Mouse (Mus musculus) heart, embryonic 13.5 days (tissue): ENCODE measurements at regions not wholly inside any gene's neighbourhood (a gene's known extent, or its start where the extent isn't known, plus 50 kb on each side); places are given as distances from the start of the nearest gene placed in this dataset.

Experiments used
- ATAC-seq: fragments of 200-750 bp; cut with Nextera tagmentation; 2 replicates; pipeline ENCODE4 v1.8.0; 2017; ENCODE audit warnings: moderate TSS enrichment; ENCODE audit not compliant: insufficient number of reproducible peaks, low FRiP score, low TSS enrichment; ENCODE audit errors: extremely low read depth
- H3K27ac ChIP-seq: fragments of 300-500 bp; sonication (generic); replicated peaks from 2 replicates; pipeline ENCODE4 v1.5.1; 2015; ENCODE audit warnings: moderate library complexity, mild to moderate bottlenecking, inconsistent platforms
- H3K27me3 ChIP-seq: fragments of 300-500 bp; sonication (generic); replicated peaks from 2 replicates; pipeline ENCODE4 v1.6.1; 2015; ENCODE audit warnings: mild to moderate bottlenecking, inconsistent platforms
- H3K36me3 ChIP-seq: fragments of 300-500 bp; sonication (generic); 2 replicates; pipeline ENCODE4 v1.6.1; 2015; ENCODE audit warnings: mild to moderate bottlenecking, inconsistent platforms
- H3K4me1 ChIP-seq: fragments of 300-500 bp; sonication (generic); 2 replicates; pipeline ENCODE4 v1.6.1; 2015; ENCODE audit warnings: inconsistent platforms
- H3K4me2 ChIP-seq: fragments of 300-500 bp; sonication (generic); 2 replicates; pipeline ENCODE4 v1.6.1; 2015; ENCODE audit warnings: inconsistent platforms, mild to moderate bottlenecking, moderate library complexity
- H3K4me3 ChIP-seq: fragments of 300-500 bp; sonication (generic); 2 replicates; pipeline ENCODE4 v1.5.1; 2015; ENCODE audit warnings: moderate library complexity, mild to moderate bottlenecking, inconsistent platforms
- H3K9ac ChIP-seq: fragments of 300-500 bp; sonication (generic); 2 replicates; pipeline ENCODE4 v1.6.1; 2015; ENCODE audit warnings: inconsistent platforms, mild to moderate bottlenecking, moderate library complexity
- H3K9me3 ChIP-seq: fragments of 300-500 bp; sonication (generic); 2 replicates; pipeline ENCODE4 v1.6.1; 2016; ENCODE audit warnings: inconsistent platforms
- WGBS: fragments of 180-500 bp; shearing (Covaris S2); methylation state at CpG from one replicate; pipeline ENCODE4 v1.1.7; 2015; ENCODE audit warnings: mixed read lengths; 5-methylcytosine and 5-hydroxymethylcytosine counted together

DNA sequence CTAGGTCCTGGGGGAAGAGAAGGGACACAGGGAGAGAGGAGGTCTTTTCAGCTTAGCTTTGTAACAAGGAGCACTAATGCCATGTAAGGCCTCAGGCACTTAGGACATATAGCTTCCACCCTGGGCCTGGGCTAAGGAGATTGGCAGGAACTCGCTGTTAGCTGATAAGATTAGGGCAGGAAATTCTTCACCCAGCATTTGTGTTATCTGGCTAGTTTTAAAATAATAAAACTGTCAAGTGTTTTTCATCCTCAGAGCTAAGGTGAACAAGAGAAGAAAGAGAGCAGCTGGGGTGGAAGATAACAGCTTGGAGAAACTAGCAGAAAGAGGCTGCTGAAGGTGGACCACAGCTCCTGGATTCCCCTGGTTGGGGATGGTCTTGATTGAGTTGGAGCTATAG lies 111.0 kb upstream of the Slco6d1 start:
- no peak for ATAC-seq
- Histone ChIP-seq H3K36me3 (no peaks in the 10 kb centered on the region), H3K9ac (no peak overlapping the region), H3K4me3 (no peak overlapping the region), H3K4me1 (peaks cover 5% of the 10 kb centered on the region; the same call in 1 of the 2 replicates), H3K4me2 (no peak overlapping the region), H3K27me3 (no peaks in the 10 kb centered on the region), H3K27ac (no peak overlapping the region), H3K9me3 (no peaks in the 10 kb centered on the region)
- 5% methylated on average over 1 of the region's 1 CpGs for WGBS

DNA sequence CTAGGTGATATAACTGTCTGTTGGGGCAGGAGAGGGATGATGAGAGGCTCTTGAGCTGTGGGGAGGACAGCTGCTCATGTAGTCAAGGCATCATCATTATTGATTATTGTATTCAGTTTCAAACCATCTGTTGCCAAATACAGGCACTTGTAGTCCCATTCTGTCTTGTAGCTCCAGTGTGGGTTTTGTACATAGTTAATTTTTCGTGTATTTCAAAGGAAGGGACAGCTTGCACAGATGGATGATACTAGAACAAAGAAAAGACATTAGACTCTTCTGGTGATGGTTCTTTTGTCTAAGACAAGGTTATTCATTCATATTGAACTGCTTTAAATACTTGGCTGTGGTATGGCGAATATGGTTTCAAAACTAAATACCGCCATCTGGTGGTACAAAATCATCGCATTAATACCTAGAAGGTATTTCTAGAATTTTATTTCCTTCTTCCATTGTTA lies 70.8 kb upstream of the Slco6d1 start:
- Histone ChIP-seq H3K27me3 (no peaks in the 10 kb centered on the region), H3K9me3 (no peaks in the 10 kb centered on the region), H3K4me3 (no peak overlapping the region), H3K4me2 (no peak overlapping the region), H3K9ac (no peak overlapping the region), H3K36me3 (no peaks in the 10 kb centered on the region), H3K27ac (no peak overlapping the region), H3K4me1 (no peaks in the 10 kb centered on the region)
- ATAC-seq, result no peak
- 33% methylated on average over 4 of the region's 4 CpGs for WGBS

DNA sequence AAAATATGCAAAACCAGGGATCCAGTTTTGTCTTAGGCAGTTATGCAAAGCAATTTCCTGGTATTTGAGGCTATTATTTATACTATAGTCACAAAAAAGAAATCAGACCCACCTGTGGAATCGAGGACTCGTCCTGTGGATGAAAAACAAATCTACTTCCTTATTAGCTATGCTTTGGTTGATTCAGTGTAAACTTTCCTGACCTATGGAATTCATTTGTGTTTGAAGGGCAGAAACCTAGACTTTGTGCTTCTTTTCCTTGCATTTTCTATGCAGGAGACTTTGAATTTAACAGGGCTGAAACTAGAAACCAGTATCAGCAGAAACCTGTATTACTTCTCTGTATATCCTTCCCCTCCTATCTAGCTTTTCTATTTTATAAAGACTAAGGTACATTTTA lies 70.2 kb upstream of the Slco6d1 start:
- no peak overlapping the region for H3K9ac ChIP-seq
- ATAC-seq, result no peak
- WGBS, result 76% methylated on average over 2 of the region's 2 CpGs
- H3K4me2 ChIP-seq, result no peak overlapping the region
- no peak overlapping the region for H3K27ac ChIP-seq
- H3K36me3 ChIP-seq, result no peaks in the 10 kb centered on the region
- H3K9me3 ChIP-seq, result no peaks in the 10 kb centered on the region
- no peaks in the 10 kb centered on the region for H3K4me1 ChIP-seq
- no peaks in the 10 kb centered on the region for H3K27me3 ChIP-seq
- no peak overlapping the region for H3K4me3 ChIP-seq

DNA sequence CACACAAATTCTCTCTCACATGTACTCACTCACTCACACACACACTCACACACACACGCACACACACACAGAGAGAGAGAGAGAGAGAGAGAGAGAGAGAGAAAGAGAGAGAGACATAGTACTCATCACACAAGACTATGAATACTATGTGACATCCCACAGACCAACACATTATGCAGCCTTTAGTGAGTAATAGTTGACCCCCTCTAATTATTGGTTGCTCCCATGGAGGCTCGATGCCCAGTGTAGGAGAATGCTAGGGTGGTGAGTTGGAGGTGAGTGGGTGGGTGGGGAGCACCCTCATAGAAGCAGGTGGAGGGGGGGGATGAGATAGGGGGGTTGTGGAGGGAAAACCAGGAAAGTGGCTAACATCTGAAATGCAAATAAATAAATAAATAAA lies 69.4 kb upstream of the Slco6d1 start:
- no peaks in the 10 kb centered on the region for H3K9me3 ChIP-seq
- WGBS, result 82% methylated on average over 2 of the region's 2 CpGs
- no peak overlapping the region for H3K4me2 ChIP-seq
- H3K27me3 ChIP-seq, result no peaks in the 10 kb centered on the region
- no peak for ATAC-seq
- no peak overlapping the region for H3K9ac ChIP-seq
- no peak overlapping the region for H3K27ac ChIP-seq
- H3K4me1 ChIP-seq, result no peaks in the 10 kb centered on the region
- H3K36me3 ChIP-seq, result no peaks in the 10 kb centered on the region
- H3K4me3 ChIP-seq, result no peak overlapping the region
